Mouse (Mus musculus) cerebellum, postnatal 10 days (tissue): ENCODE data around the gene Cldn7.
"Not testable (repeated sequence)": the region's sequence is repeated elsewhere in the genome, so short reads cannot be mapped to it uniquely, and the experiment has no call there.

Experiments
- DNase-seq, 2 experiments: peaks; one replicate each; pipeline ENCODE4 v3.0.0; 2021; ENCODE audit warnings: mixed read lengths in 2 of 2

The Cldn7 gene

DNA sequence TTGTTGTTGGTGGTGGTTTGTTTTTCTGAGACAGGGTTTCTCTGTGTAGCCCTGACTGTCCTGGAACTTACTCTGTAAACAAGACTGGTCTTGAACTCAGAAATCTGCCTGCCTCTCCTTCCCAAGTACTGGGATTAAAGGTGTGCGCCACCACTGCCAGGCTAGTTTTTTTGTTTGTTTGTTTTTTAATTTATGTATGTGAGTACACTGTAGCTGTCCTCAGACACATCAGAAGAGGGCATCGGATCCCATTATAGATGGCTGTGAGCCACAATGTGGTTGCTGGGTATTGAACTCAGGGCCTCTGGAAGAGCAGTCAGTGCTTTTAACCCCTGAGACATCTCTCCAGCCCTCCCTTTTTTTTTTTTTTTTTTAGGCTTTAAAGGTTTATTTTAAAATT is 51.6 kb downstream of the Cldn7 start:
- DNase-seq, result not testable (repeated sequence)

DNA sequence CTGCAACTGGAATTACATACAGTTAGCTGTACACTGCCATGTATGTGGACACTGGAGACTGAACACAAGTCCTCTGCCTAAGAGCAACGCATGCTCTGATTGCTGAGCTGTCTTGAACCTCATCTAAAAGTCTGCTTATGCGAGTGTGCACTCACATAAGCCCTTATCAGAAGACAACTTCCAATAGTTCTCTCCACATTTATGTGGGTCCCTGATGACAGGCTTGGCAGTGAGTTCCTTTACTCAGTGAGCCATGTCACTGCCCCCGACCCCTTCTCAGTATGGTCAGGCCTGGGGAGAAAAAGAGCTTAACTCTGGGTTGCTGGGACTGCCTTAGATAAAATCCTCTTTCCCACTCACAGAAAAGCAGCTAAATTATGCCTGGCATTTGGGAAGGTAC is 52.1 kb downstream of the Cldn7 start, which contains the start of gene Dlg4:
TSS of gene Dlg4 (plus strand) at position 274 of the 400 bp plus-strand sequence.
- DNase-seq, result no peak

DNA sequence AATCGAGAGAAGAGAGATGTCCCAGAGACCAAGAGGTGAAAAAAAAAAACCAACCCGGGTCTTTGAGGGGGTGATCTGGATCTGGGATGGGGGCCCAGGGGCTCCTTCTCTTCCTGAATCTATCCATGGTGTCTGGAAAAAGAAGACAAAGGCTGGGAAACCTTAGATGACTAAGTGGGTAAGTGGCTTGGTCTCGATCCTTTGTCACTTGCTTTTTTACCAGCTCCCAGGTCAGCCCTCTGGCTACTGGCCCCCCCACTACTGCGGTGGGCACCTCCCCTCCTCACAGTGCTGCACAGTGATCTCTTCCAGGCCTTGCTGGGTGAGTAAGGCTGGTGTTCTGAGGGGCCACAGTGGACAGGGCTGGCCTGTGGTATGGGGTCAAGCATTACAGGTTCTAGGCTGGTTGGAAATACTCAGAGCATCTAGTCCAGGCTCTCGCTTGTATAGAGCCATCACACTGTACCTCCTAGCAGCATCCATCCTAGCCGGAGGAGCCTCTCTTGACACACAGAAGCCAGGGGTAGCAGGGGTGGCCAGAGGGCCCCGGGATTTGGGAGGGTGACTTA is 52.7 kb downstream of the Cldn7 start:
- DNase-seq, result peak in 1 of 2 experiments; percentile 39
